Mouse (Mus musculus) regulatory T cell (primary cell): ENCODE data around the gene Htra1.

Experiments used
- in situ Hi-C: fragments of 300-600 bp; cut with MboI, MseI; formaldehyde crosslinking; loops from one replicate; pipeline ENCODE4 v1.15.1; 2025; ENCODE audit warnings: high pct_unique_total_duplicates

Htra1 gene

DNA sequence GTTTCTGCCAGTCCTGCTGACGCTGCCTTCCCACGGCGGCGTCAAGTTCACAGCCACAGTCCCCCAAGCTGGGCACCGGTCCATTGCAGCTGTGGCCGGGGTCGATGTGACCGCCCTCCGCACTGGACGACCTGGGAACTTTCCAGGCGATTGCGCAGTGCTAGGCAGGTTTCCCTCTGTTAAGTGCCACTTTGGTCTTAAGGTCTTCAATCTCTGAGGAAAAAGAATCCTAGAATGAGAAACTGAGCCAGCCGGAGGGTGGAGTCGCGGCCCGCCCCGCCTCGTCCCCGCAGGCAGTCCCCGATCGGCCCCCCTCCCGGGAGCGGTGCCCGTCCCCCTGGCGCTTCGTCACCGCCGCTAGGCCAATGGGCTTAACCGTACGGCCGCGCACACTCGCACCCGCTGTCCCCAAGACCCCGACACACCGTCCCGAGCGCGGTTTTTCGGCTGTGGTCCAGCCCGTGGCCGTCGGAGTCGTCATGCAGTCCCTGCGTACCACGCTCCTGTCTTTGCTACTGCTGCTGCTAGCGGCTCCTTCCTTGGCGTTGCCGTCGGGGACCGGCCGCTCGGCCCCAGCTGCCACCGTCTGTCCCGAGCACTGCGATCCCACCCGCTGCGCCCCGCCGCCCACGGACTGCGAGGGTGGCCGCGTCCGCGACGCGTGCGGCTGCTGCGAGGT lies at the start of gene Htra1:
Gene Htra1, plus strand, starts transcription at position 319 of the 679 bp plus-strand sequence.
- in situ Hi-C loops, result no loop called here

DNA sequence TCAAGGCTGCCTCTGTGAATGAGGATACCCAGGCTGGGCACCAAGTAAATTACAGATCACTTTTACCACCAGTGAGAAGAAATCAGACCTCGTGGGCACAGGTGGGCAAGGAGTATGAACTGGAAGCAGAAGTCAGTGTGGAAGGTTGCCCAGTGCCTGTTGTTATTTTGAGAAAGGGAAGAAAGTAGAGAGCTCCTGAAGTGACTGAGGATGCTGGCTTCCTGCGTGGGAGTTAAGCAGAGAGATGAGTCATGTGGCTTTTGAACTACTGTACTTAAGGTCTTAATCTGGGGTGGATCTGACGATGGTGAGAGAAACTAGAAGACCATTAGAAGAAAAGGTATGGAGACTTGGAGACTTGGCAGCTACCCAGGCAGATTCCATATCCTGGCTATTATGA lies 49.7 kb upstream of the Htra1 start:
- in situ Hi-C loops, result no loop called here

DNA sequence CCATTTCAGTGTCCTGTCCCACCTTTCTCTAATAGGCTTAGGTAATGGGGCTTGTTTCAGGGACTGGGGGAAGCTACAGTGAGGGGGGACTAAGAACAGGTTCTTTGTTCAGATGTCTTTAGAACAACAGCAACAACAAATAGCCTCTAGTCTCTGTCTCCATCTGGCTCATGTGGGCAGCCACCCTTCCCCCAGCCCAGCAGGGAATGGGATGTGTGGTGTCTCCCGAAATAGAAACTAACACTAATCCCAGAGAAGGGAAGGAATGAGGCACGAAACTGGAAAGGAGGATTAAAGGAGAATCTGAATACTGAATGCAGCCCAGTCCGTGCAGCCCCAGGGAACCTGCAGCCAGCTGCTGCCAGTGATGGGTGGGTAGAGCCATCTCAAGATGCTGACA lies 48.0 kb upstream of the Htra1 start:
- in situ Hi-C loops, result no loop called here

DNA sequence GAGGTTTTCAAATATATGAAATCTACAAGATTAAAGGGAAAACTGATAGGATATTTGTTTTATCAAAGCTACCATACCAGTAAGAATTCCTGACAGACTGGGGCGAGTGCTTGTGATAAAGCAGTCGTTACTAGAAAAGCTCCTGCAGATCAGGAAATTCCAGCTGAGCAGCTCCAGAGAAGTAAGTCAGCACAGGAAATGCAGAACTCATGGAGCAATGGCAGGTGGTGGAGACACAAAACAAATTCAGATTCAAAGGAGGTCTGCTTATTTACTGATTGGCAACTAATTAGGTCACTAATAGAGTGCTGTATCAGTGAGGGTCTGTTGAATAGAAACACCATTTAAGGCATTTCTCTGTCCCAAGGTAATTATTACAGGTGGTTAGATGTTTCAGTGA lies 45.0 kb upstream of the Htra1 start:
- in situ Hi-C loops, result no loop called here

DNA sequence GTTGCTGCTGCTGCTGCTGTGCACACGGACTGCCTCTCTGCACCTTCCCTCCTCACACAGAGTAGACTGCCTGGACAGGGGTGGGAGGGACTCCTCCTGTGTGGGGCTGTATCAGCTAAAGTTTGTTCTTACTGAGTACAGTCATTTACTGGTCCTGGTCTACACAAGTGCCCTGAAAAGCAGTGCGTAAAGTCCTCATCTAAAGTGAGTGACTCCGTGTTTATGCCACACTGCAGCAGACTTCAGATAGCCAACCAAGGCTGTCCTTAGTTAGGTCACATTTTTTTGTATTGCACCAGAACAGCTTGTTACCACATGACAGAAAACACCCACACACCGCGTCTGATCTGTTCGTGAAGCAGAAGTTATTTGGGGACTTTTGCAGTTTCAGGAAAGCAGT lies 42.9 kb upstream of the Htra1 start:
- in situ Hi-C loops, result no loop called here

DNA sequence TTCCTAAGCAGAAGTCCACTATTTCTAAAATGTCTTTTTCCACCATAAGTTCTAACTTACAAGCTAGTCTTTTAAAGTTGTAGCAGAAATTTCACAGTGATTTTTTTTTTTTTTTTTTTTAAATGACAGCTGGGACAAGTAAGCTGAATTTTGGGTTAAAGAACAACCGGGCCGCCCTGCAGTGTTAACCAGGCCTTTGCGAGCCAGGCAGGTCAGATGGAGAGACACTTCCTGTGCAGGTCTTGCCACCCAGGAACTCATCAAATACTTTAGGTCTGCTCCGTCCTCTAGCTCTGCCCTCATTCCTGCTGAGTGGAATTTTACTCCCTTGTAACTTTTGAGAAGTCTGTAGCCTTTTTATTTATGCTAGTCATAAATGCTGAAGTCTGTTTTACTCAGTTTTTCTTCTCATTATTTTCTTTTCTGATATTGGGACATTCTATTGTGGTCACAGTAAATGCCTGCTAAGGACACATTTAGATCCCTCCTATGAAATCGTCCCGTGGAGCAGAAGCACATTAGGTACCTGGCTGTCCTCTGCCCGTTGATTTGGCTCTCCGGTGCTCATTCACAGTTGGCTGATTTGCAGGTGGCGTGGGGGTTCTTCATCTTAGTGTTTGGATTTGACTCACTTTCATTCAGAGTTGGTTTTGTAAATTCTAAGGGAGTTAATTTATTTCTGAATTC lies 40.8 kb upstream of the Htra1 start:
- in situ Hi-C loops, result no loop called here

DNA sequence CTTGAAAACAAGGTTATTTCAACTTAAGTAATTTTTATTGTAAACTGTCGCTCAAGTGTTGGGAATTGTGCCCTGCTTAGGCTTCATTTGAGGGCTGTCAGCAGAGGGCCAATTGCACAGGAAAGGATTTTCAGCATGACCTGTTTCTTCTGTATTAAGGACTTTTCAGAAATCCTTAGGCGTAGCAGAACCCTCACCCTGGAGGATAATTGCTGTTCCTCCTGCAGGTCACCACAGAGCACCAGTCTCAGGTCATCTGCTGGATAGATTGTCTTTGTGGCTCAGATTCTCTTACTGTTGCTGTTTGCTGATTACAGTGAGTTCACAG lies 40.3 kb upstream of the Htra1 start:
- in situ Hi-C loops, result no loop called here

DNA sequence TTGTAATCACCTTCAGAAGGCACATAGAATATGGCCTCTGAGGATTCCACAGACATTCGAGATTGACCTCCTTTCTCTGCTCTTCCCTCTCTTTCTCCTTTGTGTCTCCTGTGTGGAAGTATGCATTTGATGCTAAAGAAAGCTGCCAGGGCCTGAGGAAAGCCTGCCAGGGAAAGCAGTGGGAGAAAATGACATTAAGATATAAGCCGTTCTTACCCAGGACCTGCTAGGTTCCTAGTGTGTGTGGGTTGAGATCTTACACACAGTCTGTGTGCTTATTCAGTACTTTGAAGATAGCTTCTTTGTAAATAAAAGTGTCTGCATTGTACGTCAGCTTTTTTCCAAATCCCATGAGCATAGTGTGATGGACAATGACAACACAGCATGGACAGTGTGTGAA lies 39.8 kb upstream of the Htra1 start:
- in situ Hi-C loops, result no loop called here

DNA sequence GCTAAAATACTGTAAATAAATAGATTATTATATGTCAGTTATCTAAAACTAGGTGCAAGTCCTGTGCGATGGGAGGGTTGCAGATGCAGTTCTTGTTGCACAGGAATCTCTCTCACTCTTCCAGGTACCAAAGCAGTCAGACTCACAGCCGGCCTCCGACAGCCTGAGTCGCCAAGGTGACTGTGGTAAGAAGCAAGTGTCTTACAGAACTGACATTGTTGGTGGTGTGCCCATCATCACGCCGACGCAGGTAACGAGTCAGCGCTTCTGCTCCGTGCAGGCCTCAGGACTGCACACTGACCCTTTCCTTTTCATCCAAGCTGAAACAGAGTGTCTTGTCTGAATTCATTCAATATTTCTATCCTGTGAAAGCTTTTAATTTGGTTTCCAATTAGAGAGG lies 38.7 kb upstream of the Htra1 start:
- in situ Hi-C loops, result no loop called here

DNA sequence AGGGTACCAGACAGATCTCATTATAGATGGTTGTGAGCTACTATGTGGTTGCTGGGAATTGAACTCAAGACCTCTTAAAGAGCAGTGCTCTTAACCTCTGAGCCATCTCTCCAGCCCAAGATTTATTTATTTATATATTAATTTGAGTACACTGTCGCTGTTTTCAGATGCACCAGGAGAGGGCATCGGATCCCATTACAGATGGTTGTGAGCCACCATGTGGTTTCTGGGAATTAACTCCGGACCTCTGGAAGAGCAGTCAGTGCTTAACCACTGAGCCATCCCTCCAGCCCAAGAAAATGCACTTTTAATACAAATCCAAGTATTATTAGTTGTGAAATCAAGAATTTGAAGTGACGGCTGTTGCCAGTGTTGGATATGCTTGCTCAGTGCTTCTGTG lies 37.5 kb upstream of the Htra1 start:
- in situ Hi-C loops, result no loop called here

DNA sequence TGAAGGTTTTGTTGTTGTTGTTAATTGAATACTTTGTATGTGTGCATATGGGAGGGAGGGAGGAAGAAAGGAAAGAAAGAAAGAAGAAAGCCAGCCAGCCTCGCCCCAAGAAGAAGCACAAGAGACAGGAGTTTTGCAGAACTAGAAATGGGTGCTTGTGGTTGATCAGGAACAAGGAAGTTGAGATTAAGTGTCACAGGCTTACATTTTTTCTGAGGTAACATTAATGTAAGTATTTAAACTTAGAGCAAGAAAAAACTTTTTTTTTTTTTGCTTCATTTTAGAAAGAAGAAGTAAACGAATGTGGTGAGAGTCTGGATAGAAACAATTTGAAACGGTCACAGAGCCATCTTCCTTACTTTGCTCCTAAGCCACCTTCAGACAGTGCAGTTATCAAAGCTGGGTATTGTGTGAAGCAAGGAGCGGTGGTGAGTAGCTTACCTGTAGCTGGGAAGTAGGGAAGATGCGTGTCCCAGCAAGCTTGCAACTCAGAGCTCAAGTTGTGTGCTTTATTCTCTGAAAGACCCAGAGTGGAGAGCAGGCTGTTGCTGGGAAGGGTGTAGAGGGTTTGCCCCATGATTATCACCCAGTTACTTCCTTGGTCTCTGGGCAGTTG lies 35.6 kb upstream of the Htra1 start:
- in situ Hi-C loops, result no loop called here

DNA sequence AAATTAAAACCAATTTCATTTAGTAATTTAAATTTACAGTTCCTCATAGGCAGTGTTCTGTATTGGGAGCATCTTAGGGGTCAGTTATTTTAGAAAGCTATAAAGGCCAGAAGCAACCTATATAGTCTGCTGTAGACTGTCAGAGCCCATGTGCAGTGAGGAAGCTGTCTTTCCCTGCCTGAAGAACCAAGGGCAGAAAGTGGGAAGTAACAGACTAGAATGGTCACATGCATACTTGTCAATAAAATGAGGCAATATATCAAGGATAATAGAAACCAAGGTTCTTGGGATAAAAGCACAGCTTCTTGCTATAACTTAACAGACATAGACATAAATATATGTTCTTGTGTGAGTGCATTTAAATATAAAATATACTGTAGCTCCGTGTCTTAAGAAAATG lies 33.0 kb upstream of the Htra1 start:
- in situ Hi-C loops, result no loop called here

DNA sequence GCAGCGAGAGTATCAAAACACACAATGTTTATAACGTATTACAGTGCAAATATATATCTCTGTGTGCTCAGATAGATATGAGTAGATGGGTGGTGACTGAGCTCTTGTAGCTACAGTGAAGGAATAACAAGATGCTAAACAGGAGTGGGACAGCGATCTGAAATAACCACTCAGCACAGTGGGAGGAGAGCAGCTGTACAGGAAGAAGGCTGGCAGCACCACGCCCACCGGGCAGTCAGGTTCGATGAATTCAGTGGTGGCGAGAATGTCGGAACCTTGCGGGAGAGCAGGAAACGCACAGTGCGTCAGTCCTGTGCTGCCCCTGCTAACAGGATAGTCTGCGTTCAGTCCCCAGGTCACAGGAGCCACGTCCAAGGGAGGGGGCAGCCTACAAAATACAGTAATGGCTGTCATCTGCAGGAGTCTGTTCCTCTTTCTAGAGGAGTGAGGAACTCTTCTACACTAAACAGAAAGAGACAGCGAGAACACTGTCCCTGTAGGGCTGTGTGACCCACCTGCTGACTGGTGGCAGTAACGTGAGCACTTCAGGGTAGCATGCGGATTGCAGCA lies 32.3 kb upstream of the Htra1 start:
- in situ Hi-C loops, result no loop called here

DNA sequence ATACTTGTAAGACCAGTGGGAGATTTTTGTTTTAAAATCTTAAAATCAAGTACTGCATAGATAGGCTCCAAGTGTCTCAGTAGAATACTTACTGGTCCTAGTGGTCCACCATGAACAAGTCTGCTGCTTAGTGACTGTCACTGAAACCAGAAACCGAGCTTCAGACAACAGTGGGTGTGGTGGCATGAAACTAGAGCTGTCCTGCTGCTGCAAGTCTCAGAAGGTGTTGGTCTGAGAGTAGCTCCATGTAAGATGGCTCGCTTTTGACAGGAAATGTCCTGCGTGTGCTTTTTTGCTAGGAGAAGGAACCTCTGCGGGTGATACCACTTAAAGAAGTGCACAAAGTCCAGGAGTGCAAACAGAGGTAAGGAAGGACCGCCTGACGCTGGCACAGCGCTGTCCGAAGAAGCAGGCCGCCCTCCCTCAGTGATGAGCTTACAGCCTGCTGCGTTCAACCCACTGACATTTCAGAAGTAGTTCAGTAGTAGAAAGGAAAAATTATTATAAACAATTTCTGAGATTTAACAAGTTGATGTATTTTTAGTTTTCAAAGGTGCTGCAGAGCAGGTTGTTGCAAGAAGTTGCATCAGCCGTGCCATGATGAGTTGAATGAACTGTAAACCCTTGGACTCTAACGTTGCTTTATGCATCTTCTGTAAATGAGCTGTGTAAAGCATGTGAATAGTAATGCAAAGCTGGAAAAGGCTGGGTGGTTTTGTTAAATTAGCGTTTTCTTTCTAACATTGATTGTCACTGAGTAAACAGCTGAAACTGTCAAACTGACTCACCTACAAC lies 31.1 kb upstream of the Htra1 start:
- in situ Hi-C loops, result no loop called here

DNA sequence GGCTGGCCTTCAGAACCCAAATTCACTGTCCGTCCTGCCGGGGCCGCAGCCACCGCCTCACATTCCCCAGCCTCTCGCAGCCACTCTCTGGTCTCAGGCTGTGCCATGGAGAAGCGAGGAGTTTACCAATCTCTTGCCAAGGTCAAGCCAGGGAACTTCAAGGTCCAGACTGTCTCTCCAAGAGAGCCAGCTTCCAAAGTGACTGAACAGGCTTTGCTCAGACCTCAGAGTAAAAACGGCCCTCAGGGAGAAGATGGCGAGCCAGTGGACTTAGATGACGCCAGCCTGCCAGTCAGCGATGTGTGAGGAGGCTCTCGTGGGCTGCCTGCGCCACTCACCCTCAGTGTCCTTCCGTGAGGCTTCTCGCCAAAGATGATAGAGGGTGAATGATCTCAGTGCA lies 25.1 kb upstream of the Htra1 start:
- in situ Hi-C loops, result no loop called here

DNA sequence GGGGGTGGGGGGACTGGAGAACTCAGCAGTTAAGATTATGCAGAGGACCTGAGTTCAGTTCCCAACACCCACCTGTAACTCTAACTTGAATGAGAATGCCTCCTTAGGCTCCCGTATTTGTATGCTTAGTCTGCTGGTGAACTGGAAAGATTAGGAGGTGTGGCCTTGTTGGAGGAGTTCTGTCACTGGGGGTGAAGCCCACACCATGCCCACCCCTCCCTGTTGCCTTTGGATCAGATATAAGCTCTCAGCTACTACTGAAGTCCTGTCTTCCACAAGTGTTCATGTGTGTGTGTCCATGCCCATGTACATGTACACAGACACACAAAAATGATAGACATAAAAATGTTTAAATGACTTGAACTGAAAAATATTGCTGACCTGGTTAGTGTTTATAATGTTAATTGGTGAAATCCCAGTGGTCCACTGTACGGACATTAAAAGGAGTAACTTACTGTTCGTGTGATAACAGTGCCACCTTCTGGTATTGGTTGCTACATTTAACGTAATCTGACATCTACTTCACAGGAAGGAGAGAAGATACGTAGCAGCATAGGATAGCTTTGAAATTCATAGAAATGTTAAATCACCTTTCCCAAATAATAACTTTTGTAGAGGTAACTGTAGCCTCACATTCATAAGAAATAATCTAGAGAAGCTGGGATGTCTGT lies 21.1 kb upstream of the Htra1 start:
- in situ Hi-C loops, result no loop called here

DNA sequence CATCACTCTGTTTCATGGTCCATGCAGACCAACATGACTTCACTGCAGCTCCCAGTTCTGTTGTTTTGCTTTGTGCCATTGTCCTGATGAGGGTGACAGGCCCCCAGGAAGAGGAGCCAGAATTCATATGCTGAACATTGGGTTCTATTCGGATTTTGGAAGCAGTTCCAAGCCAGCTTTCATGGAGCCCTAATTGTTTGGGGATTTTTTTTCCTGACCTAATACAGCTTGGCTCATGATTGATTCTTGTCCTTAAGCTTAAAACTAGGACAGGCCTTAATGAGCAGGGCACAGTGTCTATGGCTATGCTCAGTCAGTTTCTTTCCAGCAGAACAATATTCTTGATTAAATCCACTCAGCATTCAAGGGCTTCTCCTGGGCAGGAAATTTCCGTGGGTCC lies 17.7 kb upstream of the Htra1 start:
- in situ Hi-C loops, result no loop called here

DNA sequence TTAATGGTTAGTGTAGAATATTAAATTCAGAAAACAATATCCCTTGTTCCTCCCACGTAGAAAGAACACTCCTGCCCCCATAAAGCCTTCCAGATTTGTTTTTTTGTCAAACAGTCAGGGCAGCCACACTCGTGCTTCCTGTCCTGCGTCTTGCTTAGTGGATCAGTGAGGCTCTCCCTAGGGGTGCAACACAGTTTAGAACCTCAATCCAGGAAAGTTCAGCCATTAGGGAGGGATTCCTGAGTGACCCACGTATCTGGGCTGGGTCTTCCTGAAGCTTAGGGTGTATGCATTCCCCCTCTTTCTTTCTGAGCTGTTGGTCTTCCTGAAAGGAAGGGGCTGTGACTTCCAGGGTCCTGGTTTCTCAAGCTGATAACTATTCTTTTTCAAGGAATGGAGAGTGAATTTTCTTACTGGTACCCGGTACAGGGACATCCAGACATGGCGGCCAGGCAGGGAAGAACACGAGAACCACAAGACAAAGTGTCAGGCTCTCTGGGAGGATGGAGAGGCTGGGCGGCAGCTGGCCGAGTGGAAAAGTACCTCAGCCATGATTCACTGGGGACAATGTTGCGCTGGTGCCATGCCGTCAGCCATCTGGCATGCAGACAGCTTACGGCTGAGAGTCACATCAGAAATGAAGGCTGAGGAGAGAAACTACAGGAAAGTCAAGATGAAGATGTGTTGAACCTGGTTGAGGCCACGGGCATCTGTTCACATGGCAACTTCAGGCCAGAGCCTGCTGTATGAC lies 12.8 kb upstream of the Htra1 start:
- in situ Hi-C loops, result no loop called here

DNA sequence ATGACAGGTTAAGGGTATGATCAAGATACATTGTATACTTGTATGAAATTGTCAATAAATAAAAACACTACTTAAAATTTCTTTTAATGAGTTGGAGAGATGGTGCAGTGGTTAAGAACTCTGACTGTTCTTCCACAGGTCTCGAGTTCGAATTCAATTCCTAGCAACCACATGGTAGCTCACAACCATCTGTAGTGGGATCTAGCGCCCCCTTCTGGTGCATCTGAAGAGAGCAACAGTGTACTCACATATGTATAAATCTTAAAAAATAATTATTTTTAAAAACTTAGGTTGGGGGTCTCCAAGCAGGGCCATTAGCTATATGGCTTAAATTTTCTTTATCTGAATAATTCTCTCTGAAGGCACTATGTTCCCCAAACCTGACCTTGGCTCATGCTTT lies 5.5 kb upstream of the Htra1 start:
- in situ Hi-C loops, result loop anchor here (5.0 kb wide), 1 partner anchor 158 kb away; the partner anchor contains the start of gene Btbd16

DNA sequence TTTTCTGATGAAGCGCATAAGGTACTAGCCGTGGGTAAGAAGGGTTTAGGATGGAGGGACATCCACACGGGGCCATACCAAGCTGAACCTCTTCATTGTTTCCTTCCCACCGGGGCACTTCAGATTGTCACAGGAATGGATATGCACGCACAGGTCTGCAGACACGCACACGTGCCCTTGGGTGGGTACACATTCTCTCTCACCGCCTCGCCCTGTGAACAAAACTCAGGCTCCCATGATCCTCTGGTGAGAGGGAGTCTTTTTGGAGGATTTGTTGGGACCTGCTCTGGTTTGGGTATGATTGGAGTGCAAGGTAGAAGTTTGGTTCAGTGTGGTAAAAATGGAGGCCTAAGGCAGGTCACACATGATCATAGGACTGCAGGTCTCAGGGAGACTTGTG lies 3.0 kb upstream of the Htra1 start:
- in situ Hi-C loops, result loop anchor here (5.0 kb wide), 1 partner anchor 161 kb away; the partner anchor contains the start of gene Btbd16

DNA sequence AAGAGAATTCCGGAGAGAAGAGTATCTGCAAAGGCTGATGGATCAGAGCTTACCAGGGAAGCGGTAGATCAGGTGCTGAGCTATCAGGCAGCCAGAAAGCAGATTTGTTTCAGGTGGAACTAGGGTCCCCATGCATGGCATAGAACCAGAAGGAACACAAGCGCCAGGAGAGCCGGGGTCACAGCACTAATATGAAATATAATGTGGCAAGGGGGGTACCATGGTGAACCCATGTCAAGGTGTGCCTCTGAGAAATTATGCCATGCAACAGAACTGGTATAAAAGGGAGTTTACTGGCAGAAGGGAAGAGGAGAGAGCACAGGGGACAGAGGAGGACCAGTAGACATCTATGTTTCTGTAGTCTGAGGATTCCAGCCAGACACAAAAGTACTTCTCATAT lies 1.3 kb upstream of the Htra1 start:
- in situ Hi-C loops, result loop anchor here (5.0 kb wide), 1 partner anchor 162 kb away; the partner anchor contains the start of gene Btbd16
